Mouse (Mus musculus) lung, postnatal 14 days (tissue): ENCODE data around the gene Stfa2l1.
"Not testable (repeated sequence)": the region's sequence is repeated elsewhere in the genome, so short reads cannot be mapped to it uniquely, and the experiment has no call there.

ENCODE experiments used
- DNase-seq: peaks from one replicate; pipeline ENCODE4 v3.0.0; 2021

Gene Stfa2l1

GRCm38 (mm10) chr16:36156402-36156975 lies at the start of gene Stfa2l1:
Stfa2l1 (plus strand) TSS chr16:36156811.
- DNase-seq, result no peak

- not testable (repeated sequence) for DNase-seq
Observed at GRCm38 (mm10) chr16:36111486-36111885, 45.1 kb upstream of the Stfa2l1 start.

GRCm38 (mm10) chr16:36115751-36116150 lies 40.9 kb upstream of the Stfa2l1 start:
- not testable (repeated sequence) for DNase-seq

- DNase-seq, result no peak
Observed at GRCm38 (mm10) chr16:36128092-36128491, 28.5 kb upstream of the Stfa2l1 start.

GRCm38 (mm10) chr16:36131141-36131540 lies 25.5 kb upstream of the Stfa2l1 start, which contains the start of gene Csta1:
Csta1 (minus strand) TSS chr16:36131241.
- no peak for DNase-seq

GRCm38 (mm10) chr16:36138201-36138600 lies 18.4 kb upstream of the Stfa2l1 start:
- DNase-seq, result no peak

GRCm38 (mm10) chr16:36167841-36168240 lies 11.2 kb downstream of the Stfa2l1 start:
- not testable (repeated sequence) for DNase-seq

- no peak for DNase-seq
Observed at GRCm38 (mm10) chr16:36176108-36176507, 19.5 kb downstream of the Stfa2l1 start.

- DNase-seq, result no peak
Observed at GRCm38 (mm10) chr16:36179910-36180309, 23.3 kb downstream of the Stfa2l1 start.

GRCm38 (mm10) chr16:36183912-36184311 lies 27.3 kb downstream of the Stfa2l1 start, which contains the start of gene Gm5483:
Gm5483 (plus strand) TSS chr16:36184212.
- not testable (repeated sequence) for DNase-seq

- no peak for DNase-seq
Observed at GRCm38 (mm10) chr16:36199226-36199625, 42.6 kb downstream of the Stfa2l1 start.

GRCm38 (mm10) chr16:36203846-36204245 lies 47.2 kb downstream of the Stfa2l1 start:
- no peak for DNase-seq

- DNase-seq, result not testable (repeated sequence)
Observed at GRCm38 (mm10) chr16:36205684-36206083, 49.1 kb downstream of the Stfa2l1 start.

- no peak for DNase-seq
Observed at GRCm38 (mm10) chr16:36209967-36210453, 53.4 kb downstream of the Stfa2l1 start, which contains the start of gene Gm5416. Gm5416 (plus strand) TSS chr16:36210403.
